Mouse (Mus musculus) G1E (cell line): ENCODE measurements around the gene Atp5k. TPM values are rescaled to one million over a fixed set of nuclear protein-coding genes. Genes with fewer than 3 reads are reported as not detected.

Experiments
- ATAC-seq: 2 replicates; pipeline ENCODE4 v1.8.0; 2016; ENCODE audit warnings: mild to moderate bottlenecking; ENCODE audit not compliant: insufficient number of reproducible peaks, poor library complexity, low FRiP score, severe bottlenecking; ENCODE audit errors: extremely low read depth
- DNase-seq: peaks from one replicate; pipeline ENCODE4 v3.0.0; 2012; ENCODE audit warnings: low spot score
- H3K27me3 ChIP-seq: 2 replicates; pipeline ENCODE4 v1.6.1; 2012; ENCODE audit warnings: mild to moderate bottlenecking, low read length, inconsistent platforms; ENCODE audit not compliant: insufficient read depth
- H3K36me3 ChIP-seq: replicated peaks from 2 replicates; pipeline ENCODE3; 2012; ENCODE audit warnings: mild to moderate bottlenecking, inconsistent platforms
- H3K4me1 ChIP-seq: 2 replicates; pipeline ENCODE4 v1.6.1; 2012; ENCODE audit warnings: low read depth, low read length, inconsistent platforms, mixed read lengths; ENCODE audit not compliant: insufficient read depth
- H3K4me3 ChIP-seq: 2 replicates; pipeline ENCODE4 v1.5.1; 2012; ENCODE audit warnings: low read depth, mild to moderate bottlenecking, inconsistent platforms, low read length, moderate library complexity, mixed read lengths
- H3K9me3 ChIP-seq: replicated peaks from 2 replicates; pipeline ENCODE4 v1.6.1; 2012; ENCODE audit warnings: inconsistent platforms
- CTCF ChIP-seq: IDR thresholded peaks from 2 replicates; pipeline ENCODE4 v1.5.1; 2012; ENCODE audit warnings: low read depth, low read length, inconsistent platforms, mixed read lengths
- GATA1 ChIP-seq: IDR thresholded peaks from 2 replicates; pipeline ENCODE4 v1.6.1; 2012; ENCODE audit warnings: borderline replicate concordance, low read length, inconsistent platforms, mixed read lengths
- GATA2 ChIP-seq: IDR thresholded peaks from 2 replicates; pipeline ENCODE4 v1.6.1; 2012; ENCODE audit warnings: low read depth, low read length, inconsistent platforms, borderline replicate concordance
- POLR2AphosphoS5 ChIP-seq: IDR thresholded peaks from 2 replicates; pipeline ENCODE4 v1.6.1; 2012; ENCODE audit warnings: low read depth, low read length, inconsistent platforms; ENCODE audit not compliant: insufficient replicate concordance
- TAL1 ChIP-seq: conservative IDR thresholded peaks from 2 replicates; pipeline ENCODE4 v1.6.1; 2012; ENCODE audit warnings: low read depth, low read length, inconsistent platforms, mixed read lengths
- polyA plus RNA-seq: library from polyadenylated mRNA; stranded (reverse); fragments of >175 nt; gene quantifications from 2 replicates; pipeline ENCODE4 v1.2.3, GENCODE M21; 2012
- total RNA-seq, 2 experiments: library from RNA; stranded (forward) in 1 of 2; stranded (reverse) in 1 of 2; fragments of 200-1000 nt in 1 of 2; fragments of >200 nt in 1 of 2; fragmentation: Nextera tagmentation in 1 of 2; gene quantifications; 2 replicates each; pipeline ENCODE4 v1.2.3; 2014 to 2017

The Atp5k gene
- total and polyA plus RNA-seq, 3 experiments, result 30.0 to 175 (median 74.2) TPM

GRCm38 (mm10) chr5:108452422-108452821 lies 18.2 kb upstream of the Atp5k start:
- DNase-seq (no peak), ATAC-seq (no peak)
- Histone ChIP-seq H3K36me3 (no peaks in the 10 kb centered on the region), H3K27me3 (peaks cover 34% of the 10 kb centered on the region), H3K9me3 (no peaks in the 10 kb centered on the region), H3K4me1 (no peaks in the 10 kb centered on the region), H3K4me3 (no peak overlapping the region)
- TF ChIP-seq TAL1, result no peak
- no peak for TF ChIP-seq POLR2AphosphoS5

GRCm38 (mm10) chr5:108451611-108452010 lies 17.4 kb upstream of the Atp5k start:
- TF ChIP-seq GATA2, result no peak
- no peak for TF ChIP-seq GATA1
- no peak for TF ChIP-seq TAL1
- TF ChIP-seq POLR2AphosphoS5, result no peak
- no peak for TF ChIP-seq CTCF
- ATAC-seq, result no peak
- Histone ChIP-seq H3K9me3 (no peaks in the 10 kb centered on the region), H3K27me3 (peaks cover 41% of the 10 kb centered on the region), H3K4me1 (no peaks in the 10 kb centered on the region), H3K4me3 (no peak overlapping the region), H3K36me3 (no peaks in the 10 kb centered on the region)
- no peak for DNase-seq

GRCm38 (mm10) chr5:108450837-108451540 lies 16.7 kb upstream of the Atp5k start:
- no peak for TF ChIP-seq GATA1
- H3K4me3 ChIP-seq, result no peak overlapping the region
- H3K36me3 ChIP-seq, result no peaks in the 10 kb centered on the region
- no peaks in the 10 kb centered on the region for H3K4me1 ChIP-seq
- ATAC-seq (no peak), DNase-seq (no peak)
- H3K27me3 ChIP-seq, result peaks cover 46% of the 10 kb centered on the region
- H3K9me3 ChIP-seq, result no peaks in the 10 kb centered on the region

GRCm38 (mm10) chr5:108448785-108449668 lies 14.8 kb upstream of the Atp5k start, which contains the start of gene Mfsd7a:
TSS of gene Mfsd7a (minus strand) at chr5:108448891.
- H3K9me3 ChIP-seq, result no peaks in the 10 kb centered on the region
- ATAC-seq, result no peak
- no peak for DNase-seq
- TF ChIP-seq GATA1, result no peak
- no peak for TF ChIP-seq CTCF
- no peak for TF ChIP-seq TAL1
- no peak for TF ChIP-seq POLR2AphosphoS5
- H3K4me1 ChIP-seq, result no peaks in the 10 kb centered on the region
- H3K36me3 ChIP-seq, result no peaks in the 10 kb centered on the region
- peaks cover 61% of the 10 kb centered on the region for H3K27me3 ChIP-seq
- no peak within 1 kb of the TSS for H3K4me3 ChIP-seq

- ATAC-seq, result no peak
- no peaks in the 10 kb centered on the region for H3K9me3 ChIP-seq
Observed at GRCm38 (mm10) chr5:108447857-108448256, 13.6 kb upstream of the Atp5k start.

GRCm38 (mm10) chr5:108446973-108447372 lies 12.7 kb upstream of the Atp5k start:
- H3K4me1 ChIP-seq, result no peaks in the 10 kb centered on the region

More at GRCm38 (mm10) chr5:108447857-108448256, 13.6 kb upstream of the Atp5k start:
- TF ChIP-seq TAL1 (no peak), POLR2AphosphoS5 (no peak), GATA2 (no peak), CTCF (no peak), GATA1 (no peak)
- Histone ChIP-seq H3K4me1 (no peaks in the 10 kb centered on the region), H3K36me3 (no peaks in the 10 kb centered on the region), H3K4me3 (no peak overlapping the region), H3K27me3 (peaks cover 69% of the 10 kb centered on the region)
- no peak for DNase-seq

More at GRCm38 (mm10) chr5:108446973-108447372, 12.7 kb upstream of the Atp5k start:
- no peak for DNase-seq
- TF ChIP-seq POLR2AphosphoS5 (no peak), GATA1 (no peak), GATA2 (no peak), TAL1 (no peak), CTCF (no peak)
- Histone ChIP-seq H3K36me3 (no peaks in the 10 kb centered on the region), H3K9me3 (no peaks in the 10 kb centered on the region), H3K27me3 (peaks cover 69% of the 10 kb centered on the region), H3K4me3 (no peak overlapping the region)
- ATAC-seq, result no peak
